Mouse (Mus musculus) embryonic facial prominence, embryonic 10.5 days (tissue): ENCODE data around the gene Neurl3. TPM values are rescaled to one million over a fixed set of nuclear protein-coding genes. Genes with fewer than 3 reads are reported as not detected.

Experiments
- DNase-seq: peaks from one replicate; pipeline ENCODE4 v3.0.0-alpha.2; 2017; ENCODE audit warnings: low spot score
- H3K27ac ChIP-seq: fragments of 300-500 bp; sonication (generic); replicated peaks from 2 replicates; pipeline ENCODE4 v1.5.1; 2016; ENCODE audit warnings: mild to moderate bottlenecking
- H3K27me3 ChIP-seq: fragments of 300-500 bp; sonication (generic); replicated peaks from 2 replicates; pipeline ENCODE4 v1.6.1; 2016; ENCODE audit warnings: low read depth, mild to moderate bottlenecking; ENCODE audit not compliant: poor library complexity, severe bottlenecking
- H3K36me3 ChIP-seq: fragments of 300-500 bp; sonication (generic); replicated peaks from 2 replicates; pipeline ENCODE4 v1.6.1; 2016; ENCODE audit warnings: mild to moderate bottlenecking, moderate library complexity
- H3K4me1 ChIP-seq: fragments of 300-500 bp; sonication (generic); 2 replicates; pipeline ENCODE4 v1.6.1; 2016
- H3K4me3 ChIP-seq: fragments of 300-500 bp; sonication (generic); 2 replicates; pipeline ENCODE4 v1.5.1; 2016; ENCODE audit warnings: mild to moderate bottlenecking, moderate library complexity
- H3K9me3 ChIP-seq: fragments of 300-500 bp; sonication (generic); 2 replicates; pipeline ENCODE4 v1.6.1; 2016; ENCODE audit warnings: mild to moderate bottlenecking
- WGBS: fragments of 180-500 bp; shearing (Covaris S2); methylation state at CpG from one replicate; pipeline ENCODE4 v1.1.7; 2016; 5-methylcytosine and 5-hydroxymethylcytosine counted together
- polyA plus RNA-seq: library from polyadenylated mRNA; unstranded; fragments of >200 nt; fragmentation: Nextera tagmentation; extraction: Ambion mirVana; gene quantifications from 2 replicates; pipeline ENCODE4 v1.2.1, GENCODE M21; 2016

Neurl3 gene
- 0.27 and 0.41 TPM in 2 replicates for polyA plus RNA-seq

GRCm38 (mm10) chr1:36274455-36274854 lies at the start of gene Neurl3:
TSS of gene Neurl3 (minus strand) at chr1:36274679.
- peaks cover 27% of the 10 kb centered on the region for H3K4me1 ChIP-seq
- H3K27me3 ChIP-seq, result peaks cover 25% of the 10 kb centered on the region
- H3K4me3 ChIP-seq, result no peak within 1 kb of the TSS
- no peaks in the 10 kb centered on the region for H3K9me3 ChIP-seq
- WGBS, result 91% methylated on average over 5 of the region's 5 CpGs
- no peak within 1 kb of the TSS; the same call in 1 of the 2 replicates for H3K27ac ChIP-seq
- H3K36me3 ChIP-seq, result no peaks in the 10 kb centered on the region
- DNase-seq, result no peak

GRCm38 (mm10) chr1:36323746-36324448 lies 49.4 kb upstream of the Neurl3 start:
- peaks cover 35% of the 10 kb centered on the region for H3K36me3 ChIP-seq
- peak; percentile 47 for DNase-seq
- H3K9me3 ChIP-seq, result no peaks in the 10 kb centered on the region
- no peaks in the 10 kb centered on the region for H3K27me3 ChIP-seq
- no peak overlapping the region for H3K27ac ChIP-seq
- peaks cover 27% of the 10 kb centered on the region for H3K4me1 ChIP-seq
- H3K4me3 ChIP-seq, result no peak overlapping the region
- 50% methylated on average over 8 of the region's 8 CpGs for whole genome bisulfite sequencing

DNA sequence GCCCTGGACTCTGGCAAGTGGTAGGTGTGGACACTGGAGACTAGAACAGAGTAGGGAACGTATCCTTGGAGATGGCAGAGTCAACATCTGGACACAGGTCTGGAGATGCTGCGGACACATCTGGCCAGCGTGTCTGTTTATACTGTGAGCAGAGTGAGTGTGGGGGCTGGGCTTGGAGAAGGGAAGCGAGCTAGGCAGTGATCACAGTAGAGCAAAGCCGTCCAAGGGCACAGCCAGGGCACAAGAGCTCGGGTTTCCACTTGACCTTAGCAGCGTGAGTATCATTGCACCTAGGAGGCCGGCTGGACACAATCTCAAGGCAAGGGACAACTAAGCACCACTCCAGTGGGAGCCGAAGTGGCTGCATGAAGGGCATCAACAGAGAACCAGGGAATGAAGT lies 48.6 kb upstream of the Neurl3 start:
- peaks cover 27% of the 10 kb centered on the region for H3K4me1 ChIP-seq
- peak; percentile 30 for DNase-seq
- H3K36me3 ChIP-seq, result peaks cover 34% of the 10 kb centered on the region
- H3K27ac ChIP-seq, result no peak overlapping the region
- H3K27me3 ChIP-seq, result no peaks in the 10 kb centered on the region
- H3K9me3 ChIP-seq, result no peaks in the 10 kb centered on the region
- H3K4me3 ChIP-seq, result no peak overlapping the region
- 42% methylated on average over 9 of the region's 9 CpGs for WGBS

DNA sequence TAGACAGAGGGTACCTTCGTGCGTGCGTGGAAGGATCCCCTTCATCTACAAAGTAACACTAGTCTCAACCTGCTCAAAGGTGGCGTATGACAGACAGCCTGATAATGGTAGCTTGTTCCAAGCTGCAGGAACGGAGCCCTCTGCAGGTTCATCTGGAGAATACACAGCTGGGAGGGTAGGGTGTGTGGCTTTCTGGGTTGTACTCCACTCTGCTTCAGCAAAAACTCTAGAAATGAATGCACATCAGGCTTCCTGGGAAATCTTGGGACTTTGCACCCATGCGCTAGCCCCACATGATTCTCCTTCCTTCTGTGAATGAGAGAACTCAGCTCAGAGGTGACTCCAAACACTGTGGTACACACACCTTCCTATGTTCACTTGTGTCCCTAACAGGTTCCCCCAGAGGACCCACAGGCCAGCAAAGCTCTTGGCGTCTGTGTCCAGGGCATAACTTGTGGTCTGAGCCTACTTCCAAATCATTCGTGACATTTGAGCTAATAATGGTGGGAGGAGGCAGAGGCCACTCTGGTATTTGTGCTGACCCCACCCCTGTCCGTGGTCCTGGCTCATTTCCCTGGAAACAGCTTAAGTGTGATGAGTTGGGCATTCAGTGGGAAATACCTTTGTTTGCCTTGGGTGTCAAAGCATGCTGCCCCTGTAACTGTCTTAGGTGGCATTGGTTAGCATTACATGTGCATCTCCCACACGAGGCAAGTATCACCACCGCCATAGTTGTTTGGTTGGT lies 47.5 kb upstream of the Neurl3 start:
- DNase-seq, result no peak
- Histone ChIP-seq H3K4me1 (peaks cover 29% of the 10 kb centered on the region), H3K27ac (no peak overlapping the region), H3K36me3 (peaks cover 26% of the 10 kb centered on the region), H3K4me3 (no peak overlapping the region), H3K9me3 (no peaks in the 10 kb centered on the region), H3K27me3 (no peaks in the 10 kb centered on the region)
- 70% methylated on average over 11 of the region's 11 CpGs for WGBS

- 87% methylated on average over 2 of the region's 2 CpGs for WGBS
- H3K9me3 ChIP-seq, result no peaks in the 10 kb centered on the region
- DNase-seq, result no peak
- no peak overlapping the region for H3K27ac ChIP-seq
- peaks cover 23% of the 10 kb centered on the region for H3K36me3 ChIP-seq
- no peaks in the 10 kb centered on the region for H3K27me3 ChIP-seq
- peaks cover 29% of the 10 kb centered on the region for H3K4me1 ChIP-seq
- H3K4me3 ChIP-seq, result no peak overlapping the region
Measured at GRCm38 (mm10) chr1:36321164-36321563, 46.7 kb upstream of the Neurl3 start.

DNA sequence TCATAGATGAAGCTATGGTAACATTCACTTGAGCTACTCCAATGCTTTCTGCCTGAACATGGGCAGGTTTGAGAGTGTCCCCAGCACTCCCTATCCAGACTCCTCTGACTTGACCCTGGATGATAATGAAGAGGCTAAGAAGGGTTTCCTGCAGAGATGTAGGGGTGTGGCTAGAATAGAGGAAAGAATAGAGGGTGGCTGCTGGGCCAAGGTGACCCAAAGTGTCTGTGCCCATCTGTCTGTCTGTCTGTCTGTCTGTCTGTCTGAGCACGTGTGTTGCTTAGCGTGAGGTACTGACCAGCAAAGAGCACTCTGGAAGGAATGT lies 41.3 kb upstream of the Neurl3 start:
- no peak for DNase-seq
- Histone ChIP-seq H3K36me3 (peaks cover 12% of the 10 kb centered on the region; the same call in 1 of the 2 replicates), H3K4me3 (no peak overlapping the region), H3K9me3 (no peaks in the 10 kb centered on the region), H3K27ac (no peak overlapping the region), H3K4me1 (0 out of 2 replicates have a peak, but pooled peaks cover 3% of the 10 kb centered on the region), H3K27me3 (no peaks in the 10 kb centered on the region)
- WGBS, result 87% methylated on average over 2 of the region's 2 CpGs

DNA sequence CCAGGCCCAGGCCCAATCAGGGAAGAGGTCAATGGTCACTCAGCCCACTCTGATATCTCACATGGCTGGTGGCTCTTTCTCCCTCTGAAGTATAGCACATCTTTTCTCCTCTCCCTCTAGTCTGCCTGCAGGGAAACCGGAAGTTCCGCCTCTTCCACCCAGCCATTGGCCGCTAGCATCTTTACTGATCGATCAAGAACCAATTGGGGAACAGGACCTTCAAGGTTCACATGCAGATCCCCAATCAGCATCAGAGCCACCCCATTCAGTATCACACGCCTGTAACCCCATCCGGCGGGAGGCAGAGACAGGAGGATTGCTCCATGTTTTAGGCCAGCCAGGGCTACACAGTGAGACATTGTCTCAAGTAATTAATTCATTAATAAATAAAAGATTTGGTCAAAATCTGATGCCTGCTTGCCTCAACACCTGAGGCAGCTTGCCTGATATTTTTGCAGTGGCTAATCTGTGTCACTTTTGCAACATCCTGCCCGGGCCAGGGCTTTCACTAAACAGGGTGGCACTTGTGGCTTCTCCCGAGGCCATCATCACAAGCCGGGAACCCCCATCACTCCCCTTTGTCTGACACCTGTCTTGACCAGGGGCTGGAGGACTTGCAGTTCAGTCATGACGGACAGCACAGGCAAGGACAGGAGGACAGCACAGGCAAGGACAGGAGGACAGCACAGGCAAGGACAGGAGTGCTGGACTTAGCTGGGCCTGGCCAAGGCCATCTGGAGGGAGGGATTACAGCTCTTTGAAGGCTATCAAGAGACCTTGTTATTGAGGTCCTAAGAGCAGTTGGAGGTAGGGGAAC lies 40.7 kb upstream of the Neurl3 start:
- H3K27ac ChIP-seq, result no peak overlapping the region
- no peak overlapping the region for H3K4me3 ChIP-seq
- no peaks in the 10 kb centered on the region for H3K9me3 ChIP-seq
- peaks cover 5% of the 10 kb centered on the region for H3K4me1 ChIP-seq
- WGBS, result 86% methylated on average over 11 of the region's 11 CpGs
- H3K36me3 ChIP-seq, result peaks cover 7% of the 10 kb centered on the region; the same call in 1 of the 2 replicates
- peaks cover 5% of the 10 kb centered on the region; the same call in 1 of the 2 replicates for H3K27me3 ChIP-seq
- DNase-seq, result no peak

- peaks cover 32% of the 10 kb centered on the region for H3K27me3 ChIP-seq
- H3K27ac ChIP-seq, result peak overlapping the region; percentile 70
- peak; percentile 58 for DNase-seq
- H3K4me1 ChIP-seq, result peaks cover 29% of the 10 kb centered on the region
- no peaks in the 10 kb centered on the region for H3K36me3 ChIP-seq
- 6% methylated on average over 3 of the region's 3 CpGs for WGBS
- no peaks in the 10 kb centered on the region for H3K9me3 ChIP-seq
- H3K4me3 ChIP-seq, result peak overlapping the region; percentile 26; the same call in 1 of the 2 replicates
Measured at GRCm38 (mm10) chr1:36309498-36309901, 35.0 kb upstream of the Neurl3 start.

GRCm38 (mm10) chr1:36308966-36309475 lies 34.5 kb upstream of the Neurl3 start:
- peaks cover 37% of the 10 kb centered on the region for H3K27me3 ChIP-seq
- peaks cover 29% of the 10 kb centered on the region for H3K4me1 ChIP-seq
- H3K4me3 ChIP-seq, result peak overlapping the region; percentile 65
- WGBS, result 52% methylated on average over 9 of the region's 9 CpGs
- peak overlapping the region; percentile 70 for H3K27ac ChIP-seq
- no peak for DNase-seq
- H3K9me3 ChIP-seq, result no peaks in the 10 kb centered on the region
- no peaks in the 10 kb centered on the region for H3K36me3 ChIP-seq

DNA sequence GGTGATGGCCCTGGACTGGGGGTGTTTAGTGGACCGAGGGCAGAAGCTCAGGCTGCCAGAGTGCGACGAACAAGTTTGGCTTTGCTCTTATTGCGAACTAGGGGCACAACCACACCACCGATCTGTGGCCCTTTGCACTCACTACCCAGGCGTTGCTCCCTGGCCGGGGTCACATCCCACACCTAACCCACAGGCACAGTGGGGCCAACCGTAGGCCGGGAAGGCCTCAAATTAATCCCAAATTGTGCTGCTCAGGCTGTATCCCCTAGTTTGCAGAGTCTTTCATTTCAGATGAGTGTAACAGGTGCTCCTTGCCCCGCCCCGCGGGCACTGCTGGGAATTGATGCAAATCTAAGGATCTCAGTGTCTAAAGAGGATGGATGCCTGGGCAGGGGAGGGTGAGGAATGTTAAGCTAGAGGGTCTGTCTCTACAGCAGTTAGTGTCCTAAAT lies 34.0 kb upstream of the Neurl3 start:
- peak overlapping the region; percentile 65 for H3K4me3 ChIP-seq
- no peaks in the 10 kb centered on the region for H3K36me3 ChIP-seq
- whole genome bisulfite sequencing, result 3% methylated on average over 12 of the region's 12 CpGs
- H3K4me1 ChIP-seq, result peaks cover 32% of the 10 kb centered on the region
- peak; percentile 29 for DNase-seq
- no peak overlapping the region for H3K27ac ChIP-seq
- H3K27me3 ChIP-seq, result peaks cover 41% of the 10 kb centered on the region
- no peaks in the 10 kb centered on the region for H3K9me3 ChIP-seq

- peak within 1 kb of the TSS; percentile 65 for H3K4me3 ChIP-seq
- peaks cover 39% of the 10 kb centered on the region for H3K4me1 ChIP-seq
- no peaks in the 10 kb centered on the region for H3K36me3 ChIP-seq
- peak; percentile 96 for DNase-seq
- under 1% methylated on average over 65 of the region's 65 CpGs for WGBS
- H3K9me3 ChIP-seq, result no peaks in the 10 kb centered on the region
- peaks cover 48% of the 10 kb centered on the region for H3K27me3 ChIP-seq
- H3K27ac ChIP-seq, result peak within 1 kb of the TSS; percentile 61; the same call in 1 of the 2 replicates
Measured at GRCm38 (mm10) chr1:36307495-36308280, 33.2 kb upstream of the Neurl3 start, which contains the start of gene Arid5a. TSS of gene Arid5a (plus strand) at chr1:36307733.
